Mouse (Mus musculus) G1E (cell line): ENCODE measurements around the gene Olfr1428.

Source experiments
- CTCF ChIP-seq: IDR thresholded peaks from 2 replicates; pipeline ENCODE4 v1.5.1; 2012; ENCODE audit warnings: low read depth, low read length, inconsistent platforms, mixed read lengths
- GATA1 ChIP-seq: IDR thresholded peaks from 2 replicates; pipeline ENCODE4 v1.6.1; 2012; ENCODE audit warnings: borderline replicate concordance, low read length, inconsistent platforms, mixed read lengths
- POLR2AphosphoS5 ChIP-seq: IDR thresholded peaks from 2 replicates; pipeline ENCODE4 v1.6.1; 2012; ENCODE audit warnings: low read depth, low read length, inconsistent platforms; ENCODE audit not compliant: insufficient replicate concordance

DNA sequence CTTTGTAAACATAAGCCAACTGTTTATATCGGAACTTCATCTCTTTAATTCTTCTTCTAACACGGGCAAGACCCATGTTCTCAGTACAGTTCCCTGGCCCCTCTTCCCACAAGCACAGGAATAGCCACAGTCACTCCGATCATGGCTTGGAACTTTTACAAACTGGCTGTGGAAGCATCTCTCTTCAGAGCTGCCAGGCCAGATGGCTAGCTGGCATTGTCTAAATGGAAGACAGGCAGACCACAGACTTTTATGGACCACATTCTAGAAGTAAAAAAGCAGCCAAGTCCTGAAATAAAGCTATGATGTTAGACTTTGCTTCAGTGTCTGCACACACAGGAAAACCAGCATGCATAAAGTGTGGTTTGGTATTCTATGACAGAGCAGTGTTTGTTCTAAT is 29.8 kb upstream of the Olfr1428 start:
- TF ChIP-seq CTCF (no peak), GATA1 (no peak), POLR2AphosphoS5 (no peak)
